Mouse (Mus musculus): ENCODE measurements around the gene Hsf5. TPM values are rescaled to one million over a fixed set of nuclear protein-coding genes. Genes with fewer than 3 reads are reported as not detected.

Gene Hsf5
- polyA plus RNA-seq, 1 experiment from 2014 or later: 0.33 TPM

GRCm38 (mm10) chr11:87667107-87668090, 50.4 kb downstream of the Hsf5 start:
- Histone ChIP-seq H3K36me3 (ENCODE audit: control insufficient read depth, insufficient read depth, low read length) (no peaks in the 10 kb centered on the region), H3K4me1 (ENCODE audit: control insufficient read depth, insufficient read depth, low read length) (no peaks in the 10 kb centered on the region), H3K27ac (ENCODE audit: low read depth, low read length) (no peak overlapping the region), H3K9me3 (ENCODE audit: control insufficient read depth, low read length) (no peaks in the 10 kb centered on the region), H3K9ac (replicated peaks; ENCODE audit: low read depth, low read length) (no peak overlapping the region), H3K4me2 (ENCODE audit: low read depth, low read length) (no peak overlapping the region), H3K4me3 (ENCODE audit: low read depth, low read length) (no peak overlapping the region), H3K27me3 (ENCODE audit: control insufficient read depth, insufficient read depth, low read length) (peaks cover 2% of the 10 kb centered on the region; the same call in 1 of the 2 replicates)
- 69% methylated on average over 4 of the region's 4 CpGs for WGBS
- ATAC-seq (ENCODE audit: low read depth): no peak

- Histone ChIP-seq H3K4me2 (ENCODE audit: low read depth, low read length) (no peak overlapping the region), H3K36me3 (ENCODE audit: control insufficient read depth, insufficient read depth, low read length) (no peaks in the 10 kb centered on the region), H3K9me3 (ENCODE audit: control insufficient read depth, low read length) (no peaks in the 10 kb centered on the region), H3K4me1 (ENCODE audit: control insufficient read depth, insufficient read depth, low read length) (no peaks in the 10 kb centered on the region), H3K4me3 (ENCODE audit: low read depth, low read length) (no peak overlapping the region), H3K27ac (ENCODE audit: low read depth, low read length) (no peak overlapping the region), H3K27me3 (ENCODE audit: control insufficient read depth, insufficient read depth, low read length) (no peaks in the 10 kb centered on the region), H3K9ac (replicated peaks; ENCODE audit: low read depth, low read length) (no peak overlapping the region)
- ATAC-seq (ENCODE audit: low read depth): no peak
- 88% methylated on average over 1 of the region's 1 CpGs for WGBS
Measured at GRCm38 (mm10) chr11:87673282-87673681, 56.3 kb downstream of the Hsf5 start.

GRCm38 (mm10) chr11:87675606-87676005, 58.6 kb downstream of the Hsf5 start:
- Histone ChIP-seq H3K27ac (ENCODE audit: low read depth, low read length) (no peak overlapping the region), H3K4me3 (ENCODE audit: low read depth, low read length) (no peak overlapping the region), H3K4me1 (ENCODE audit: control insufficient read depth, insufficient read depth, low read length) (no peaks in the 10 kb centered on the region), H3K9ac (replicated peaks; ENCODE audit: low read depth, low read length) (no peak overlapping the region), H3K4me2 (ENCODE audit: low read depth, low read length) (no peak overlapping the region), H3K36me3 (ENCODE audit: control insufficient read depth, insufficient read depth, low read length) (no peaks in the 10 kb centered on the region), H3K9me3 (ENCODE audit: control insufficient read depth, low read length) (no peaks in the 10 kb centered on the region), H3K27me3 (ENCODE audit: control insufficient read depth, insufficient read depth, low read length) (no peaks in the 10 kb centered on the region)
- no peak for ATAC-seq (ENCODE audit: low read depth)
- 93% methylated on average over 6 of the region's 6 CpGs for WGBS

GRCm38 (mm10) chr11:87677756-87678155, 60.8 kb downstream of the Hsf5 start:
- Histone ChIP-seq H3K36me3 (ENCODE audit: control insufficient read depth, insufficient read depth, low read length) (no peaks in the 10 kb centered on the region), H3K9me3 (ENCODE audit: control insufficient read depth, low read length) (no peaks in the 10 kb centered on the region), H3K27ac (ENCODE audit: low read depth, low read length) (no peak overlapping the region), H3K4me1 (ENCODE audit: control insufficient read depth, insufficient read depth, low read length) (no peaks in the 10 kb centered on the region), H3K4me3 (ENCODE audit: low read depth, low read length) (no peak overlapping the region), H3K4me2 (ENCODE audit: low read depth, low read length) (no peak overlapping the region), H3K9ac (replicated peaks; ENCODE audit: low read depth, low read length) (no peak overlapping the region), H3K27me3 (ENCODE audit: control insufficient read depth, insufficient read depth, low read length) (no peaks in the 10 kb centered on the region)
- no peak for ATAC-seq (ENCODE audit: low read depth)
- 50% methylated on average over 5 of the region's 5 CpGs for WGBS

GRCm38 (mm10) chr11:87678545-87678944, 61.6 kb downstream of the Hsf5 start:
- Histone ChIP-seq H3K4me1 (ENCODE audit: control insufficient read depth, insufficient read depth, low read length) (no peaks in the 10 kb centered on the region), H3K4me2 (ENCODE audit: low read depth, low read length) (no peak overlapping the region), H3K9ac (replicated peaks; ENCODE audit: low read depth, low read length) (no peak overlapping the region), H3K27ac (ENCODE audit: low read depth, low read length) (no peak overlapping the region), H3K27me3 (ENCODE audit: control insufficient read depth, insufficient read depth, low read length) (no peaks in the 10 kb centered on the region), H3K36me3 (ENCODE audit: control insufficient read depth, insufficient read depth, low read length) (no peaks in the 10 kb centered on the region), H3K9me3 (ENCODE audit: control insufficient read depth, low read length) (no peaks in the 10 kb centered on the region), H3K4me3 (ENCODE audit: low read depth, low read length) (no peak overlapping the region)
- no peak for ATAC-seq (ENCODE audit: low read depth)
- 87% methylated on average over 4 of the region's 4 CpGs for WGBS

DNA sequence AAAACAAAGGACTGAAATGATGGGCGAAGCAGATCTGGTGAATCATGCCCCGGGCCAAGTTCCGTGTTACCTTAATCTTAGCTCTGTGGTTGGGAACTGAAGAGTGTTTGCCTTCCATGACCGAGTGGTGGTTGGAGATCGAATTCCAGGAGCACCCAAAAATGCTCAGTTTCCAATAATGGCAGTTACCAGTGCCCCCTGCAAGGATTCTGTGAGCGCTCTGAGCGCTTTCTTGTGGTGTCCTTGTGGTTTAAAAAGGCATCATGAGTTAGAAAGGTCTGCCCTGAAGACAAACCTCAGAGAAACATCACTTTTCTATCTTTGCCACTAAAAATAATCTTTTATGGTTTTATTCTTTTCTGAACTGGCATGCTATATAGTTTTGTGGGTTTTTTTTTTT, 62.0 kb downstream of the Hsf5 start:
- Histone ChIP-seq H3K9ac (replicated peaks; ENCODE audit: low read depth, low read length) (no peak overlapping the region), H3K9me3 (ENCODE audit: control insufficient read depth, low read length) (no peaks in the 10 kb centered on the region), H3K4me2 (ENCODE audit: low read depth, low read length) (no peak overlapping the region), H3K4me3 (ENCODE audit: low read depth, low read length) (no peak overlapping the region), H3K4me1 (ENCODE audit: control insufficient read depth, insufficient read depth, low read length) (no peaks in the 10 kb centered on the region), H3K36me3 (ENCODE audit: control insufficient read depth, insufficient read depth, low read length) (no peaks in the 10 kb centered on the region), H3K27me3 (ENCODE audit: control insufficient read depth, insufficient read depth, low read length) (no peaks in the 10 kb centered on the region), H3K27ac (ENCODE audit: low read depth, low read length) (no peak overlapping the region)
- no peak for ATAC-seq (ENCODE audit: low read depth)
- WGBS: 92% methylated on average over 7 of the region's 7 CpGs

- Histone ChIP-seq H3K4me2 (ENCODE audit: low read depth, low read length) (no peak overlapping the region), H3K4me3 (ENCODE audit: low read depth, low read length) (no peak overlapping the region), H3K27me3 (ENCODE audit: control insufficient read depth, insufficient read depth, low read length) (no peaks in the 10 kb centered on the region), H3K36me3 (ENCODE audit: control insufficient read depth, insufficient read depth, low read length) (no peaks in the 10 kb centered on the region), H3K9me3 (ENCODE audit: control insufficient read depth, low read length) (no peaks in the 10 kb centered on the region), H3K9ac (replicated peaks; ENCODE audit: low read depth, low read length) (no peak overlapping the region), H3K4me1 (ENCODE audit: control insufficient read depth, insufficient read depth, low read length) (no peaks in the 10 kb centered on the region), H3K27ac (ENCODE audit: low read depth, low read length) (no peak overlapping the region)
- ATAC-seq (ENCODE audit: low read depth): no peak
- 83% methylated on average over 9 of the region's 9 CpGs for WGBS
Measured at GRCm38 (mm10) chr11:87680786-87681185, 63.8 kb downstream of the Hsf5 start.

GRCm38 (mm10) chr11:87682096-87682495, 65.1 kb downstream of the Hsf5 start:
- H3K36me3 ChIP-seq (ENCODE audit: control insufficient read depth, insufficient read depth, low read length): no peaks in the 10 kb centered on the region
- no peak for ATAC-seq (ENCODE audit: low read depth)

DNA sequence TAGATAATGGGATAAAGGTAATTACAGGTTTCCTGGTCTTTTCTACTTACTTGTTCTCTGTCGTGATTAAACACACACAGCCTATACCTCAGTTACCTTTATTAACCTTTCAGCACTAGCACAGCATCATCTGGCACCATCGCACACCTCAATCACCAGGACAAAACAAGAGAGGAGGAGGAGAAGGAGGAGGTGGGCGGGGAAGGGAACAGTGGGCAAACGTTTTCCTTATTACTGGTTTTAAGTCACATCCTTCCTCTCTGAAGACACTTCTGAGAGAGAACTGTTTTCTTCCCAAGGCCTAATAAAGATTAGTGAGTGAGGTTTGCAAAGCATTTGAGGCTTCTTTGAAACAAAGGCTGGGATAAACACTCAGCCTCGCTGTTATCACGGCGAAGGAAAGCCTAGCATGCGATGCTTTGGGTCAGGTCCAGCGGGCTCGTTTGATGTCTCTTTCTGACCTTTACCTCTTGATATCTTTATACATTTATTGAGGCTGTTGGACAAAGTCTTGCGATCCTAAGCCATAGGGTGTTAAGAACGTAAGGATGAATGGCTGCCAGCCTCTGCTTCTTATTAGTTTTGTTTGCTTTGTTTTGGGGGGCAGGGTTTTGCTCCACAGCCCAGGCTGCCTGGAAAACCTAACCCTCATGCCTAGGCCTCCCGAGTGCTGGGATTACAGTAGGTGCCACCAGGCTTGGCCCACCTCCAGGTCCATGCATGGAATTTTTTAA, 66.0 kb downstream of the Hsf5 start:
- no peaks in the 10 kb centered on the region for H3K27me3 ChIP-seq (ENCODE audit: control insufficient read depth, insufficient read depth, low read length)
- H3K27ac ChIP-seq (ENCODE audit: low read depth, low read length): no peak overlapping the region
- H3K4me1 ChIP-seq (ENCODE audit: control insufficient read depth, insufficient read depth, low read length): no peaks in the 10 kb centered on the region
- no peak for ATAC-seq (ENCODE audit: low read depth)
- WGBS: 39% methylated on average over 13 of the region's 13 CpGs
- H3K4me2 ChIP-seq (ENCODE audit: low read depth, low read length): no peak overlapping the region
- H3K9ac ChIP-seq (replicated peaks; ENCODE audit: low read depth, low read length): no peak overlapping the region
- no peak overlapping the region for H3K4me3 ChIP-seq (ENCODE audit: low read depth, low read length)
- H3K36me3 ChIP-seq (ENCODE audit: control insufficient read depth, insufficient read depth, low read length): no peaks in the 10 kb centered on the region
- no peaks in the 10 kb centered on the region for H3K9me3 ChIP-seq (ENCODE audit: control insufficient read depth, low read length)

More at GRCm38 (mm10) chr11:87682096-87682495, 65.1 kb downstream of the Hsf5 start:
- H3K9me3 ChIP-seq (ENCODE audit: control insufficient read depth, low read length): no peaks in the 10 kb centered on the region
- WGBS: 69% methylated on average over 12 of the region's 12 CpGs
- no peak overlapping the region for H3K9ac ChIP-seq (replicated peaks; ENCODE audit: low read depth, low read length)
- H3K4me2 ChIP-seq (ENCODE audit: low read depth, low read length): no peak overlapping the region
- H3K4me3 ChIP-seq (ENCODE audit: low read depth, low read length): no peak overlapping the region
- no peak overlapping the region for H3K27ac ChIP-seq (ENCODE audit: low read depth, low read length)
- no peaks in the 10 kb centered on the region for H3K4me1 ChIP-seq (ENCODE audit: control insufficient read depth, insufficient read depth, low read length)
- no peaks in the 10 kb centered on the region for H3K27me3 ChIP-seq (ENCODE audit: control insufficient read depth, insufficient read depth, low read length)
